Mouse (Mus musculus): ENCODE measurements around the gene Patz1.

DNA sequence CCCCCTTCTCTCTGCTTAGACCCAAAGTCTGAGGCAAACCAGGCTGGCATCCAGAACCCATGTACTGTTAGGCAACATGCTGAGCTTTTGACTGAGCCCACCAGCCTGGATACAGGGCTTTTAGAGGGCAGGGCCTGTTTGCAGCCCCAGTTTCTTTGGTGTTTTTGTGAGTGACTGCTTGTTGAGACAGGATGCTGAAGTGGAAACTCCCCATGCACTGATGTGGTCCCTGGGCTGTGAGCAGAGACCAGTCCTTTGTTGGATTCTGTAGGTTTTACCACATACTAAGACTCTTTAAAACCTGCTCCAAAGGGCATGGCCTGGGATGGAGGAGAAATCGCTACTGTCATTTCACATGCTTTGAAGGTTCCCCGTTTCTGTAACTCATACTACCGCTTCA lies 56.2 kb downstream of the Patz1 start:
- TF ChIP-seq CTCF (IDR thresholded peaks at IDR 0.05; ENCODE audit: control insufficient read depth, insufficient read depth, insufficient replicate concordance, low read depth, low read length): no peak
- no peak for TF ChIP-seq POLR2A (IDR thresholded peaks at IDR 0.05; ENCODE audit: control insufficient read depth, low read depth, low read length)
